Mouse (Mus musculus): ENCODE results near the gene B3galt2.

The B3galt2 gene

GRCm38 (mm10) chr1:143702141-143702740 is 61.8 kb downstream of the B3galt2 start:
- intact Hi-C loops (cut with DNase I), result loop anchor here (5.0 kb wide), 1 partner anchor 35 kb away; no protein-coding TSS in a partner anchor

DNA sequence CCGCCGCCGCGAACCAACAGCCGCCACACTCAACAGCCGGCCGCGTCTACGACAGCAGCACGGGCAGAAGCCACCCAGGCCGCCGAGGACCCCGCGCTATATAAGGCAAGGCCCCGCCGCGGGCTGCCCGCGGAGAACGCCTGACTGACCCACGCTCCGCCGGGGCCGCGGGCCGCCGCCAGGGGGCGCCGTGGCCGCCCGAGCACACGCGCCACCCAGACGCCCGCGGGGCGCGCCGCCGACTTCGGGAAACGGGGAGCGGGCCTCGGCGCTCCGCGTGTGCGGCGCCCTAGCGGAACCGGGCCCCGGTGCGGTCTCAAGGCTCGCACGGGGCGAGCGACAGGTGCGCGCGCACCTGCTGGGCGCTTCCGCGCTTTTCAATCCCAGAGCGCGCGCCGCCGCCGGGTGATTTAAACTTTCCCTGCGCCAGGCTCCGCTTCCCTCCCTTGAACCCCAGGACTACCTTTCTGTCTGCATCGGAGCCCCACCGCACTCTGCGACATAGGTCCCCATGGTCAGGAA is 62.3 kb downstream of the B3galt2 start, which contains the start of gene Cdc73:
Gene Cdc73 (minus strand): TSS at position 153 of the 522 bp plus-strand sequence.
- intact Hi-C loops (cut with DNase I), result loop anchor here (5.0 kb wide), 1 partner anchor 34 kb away; no protein-coding TSS in a partner anchor
